Mouse (Mus musculus): ENCODE data around the gene Gsn. TPM values are rescaled to one million over a fixed set of nuclear protein-coding genes. Genes with fewer than 3 reads are reported as not detected.

The Gsn gene
- total RNA-seq, 1 experiment from 2014 or later: 179 TPM

GRCm38 (mm10) chr2:35253751-35254150 lies 2.4 kb upstream of the Gsn start:
- no peak for DNase-seq

DNA sequence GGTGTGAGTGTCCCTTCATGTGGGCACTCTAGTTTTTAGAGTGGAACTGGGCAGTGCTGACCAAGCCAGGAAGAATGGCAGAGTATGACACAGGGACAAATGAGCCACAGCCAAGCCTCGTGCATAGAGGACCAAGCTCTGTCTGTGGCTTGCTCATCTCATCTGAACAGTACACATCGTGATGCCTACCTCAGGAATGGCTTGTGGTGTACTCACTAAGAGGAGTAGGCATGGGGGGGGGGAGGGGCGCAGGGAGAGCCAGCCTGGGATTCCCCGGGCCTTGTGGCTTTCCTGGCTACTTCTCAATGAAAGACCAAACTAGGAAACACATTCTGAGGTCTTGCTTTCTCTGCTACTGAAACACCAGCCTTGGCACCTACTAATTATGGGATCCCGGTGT lies 1.2 kb upstream of the Gsn start:
- no peak for DNase-seq

- DNase-seq: no peak
These were observed 718 bp upstream of the Gsn start for GRCm38 (mm10) chr2:35255462-35255861.

DNA sequence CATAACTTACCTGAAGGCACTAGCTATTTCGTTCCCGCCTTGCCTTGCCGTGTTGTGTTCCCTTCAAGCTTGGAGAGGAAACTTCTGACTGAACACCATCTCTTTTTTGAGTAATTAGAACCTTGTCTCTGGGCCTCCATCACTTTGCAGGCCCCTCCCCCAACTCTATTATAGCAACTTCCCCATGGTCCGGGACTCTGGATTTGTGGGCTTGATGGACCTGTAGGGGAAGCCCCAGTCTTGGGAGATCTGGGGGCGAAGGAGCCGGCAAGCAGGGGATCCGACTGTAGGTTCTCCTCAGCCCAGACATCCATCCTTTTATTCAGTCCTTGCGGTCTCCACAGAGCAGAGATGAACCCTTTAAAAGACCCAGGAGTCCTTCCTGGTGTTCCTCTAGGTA lies 752 bp downstream of the Gsn start:
- DNase-seq: no peak

GRCm38 (mm10) chr2:35257886-35258285 lies 1.7 kb downstream of the Gsn start:
- no peak for DNase-seq

DNA sequence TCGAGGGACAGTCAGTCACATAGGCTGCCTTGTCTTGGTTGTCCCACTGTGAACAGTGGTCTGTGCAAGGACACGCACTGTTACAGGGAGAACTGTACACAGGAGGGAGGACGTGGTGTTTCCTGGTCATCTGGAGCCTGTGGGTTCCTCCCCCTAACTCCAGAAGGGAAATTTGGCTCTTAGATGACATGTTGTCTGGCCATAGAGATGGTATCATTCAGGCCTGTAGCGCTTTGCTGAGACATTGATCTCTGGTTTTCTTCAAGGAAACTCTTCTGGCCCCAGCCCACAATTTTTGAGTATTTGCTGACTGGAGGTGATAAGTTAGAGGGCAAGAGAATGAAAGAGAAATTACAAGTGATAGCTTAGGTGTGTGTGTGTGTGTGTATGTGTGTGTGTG lies 2.4 kb downstream of the Gsn start:
- no peak for DNase-seq

- peak; percentile 54 for DNase-seq
These were observed 3.3 kb downstream of the Gsn start for GRCm38 (mm10) chr2:35259338-35260080.

DNA sequence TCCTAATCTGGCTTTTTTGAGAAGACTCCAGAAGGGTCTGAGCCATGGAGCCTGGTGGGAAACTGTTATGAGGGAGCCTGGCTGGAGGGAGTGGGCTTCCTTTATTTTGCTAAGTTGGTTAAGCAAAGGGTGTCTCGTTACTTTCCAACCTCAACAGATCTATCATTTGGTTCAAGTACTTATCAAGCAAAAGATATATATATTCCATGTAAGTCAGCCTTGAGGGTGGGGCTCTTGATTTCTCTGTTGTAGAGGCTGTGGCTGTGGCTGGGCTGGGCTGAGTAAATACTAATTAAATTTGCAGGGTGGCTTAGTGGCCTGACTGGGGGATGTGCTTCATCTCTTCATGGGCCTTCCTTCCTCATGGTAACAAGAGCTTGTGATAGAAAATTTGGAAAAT lies 4.1 kb downstream of the Gsn start:
- no peak for DNase-seq

GRCm38 (mm10) chr2:35264095-35264494 lies 7.9 kb downstream of the Gsn start:
- no peak for DNase-seq

GRCm38 (mm10) chr2:35265296-35265695 lies 9.1 kb downstream of the Gsn start:
- peak; percentile 63 for DNase-seq

DNA sequence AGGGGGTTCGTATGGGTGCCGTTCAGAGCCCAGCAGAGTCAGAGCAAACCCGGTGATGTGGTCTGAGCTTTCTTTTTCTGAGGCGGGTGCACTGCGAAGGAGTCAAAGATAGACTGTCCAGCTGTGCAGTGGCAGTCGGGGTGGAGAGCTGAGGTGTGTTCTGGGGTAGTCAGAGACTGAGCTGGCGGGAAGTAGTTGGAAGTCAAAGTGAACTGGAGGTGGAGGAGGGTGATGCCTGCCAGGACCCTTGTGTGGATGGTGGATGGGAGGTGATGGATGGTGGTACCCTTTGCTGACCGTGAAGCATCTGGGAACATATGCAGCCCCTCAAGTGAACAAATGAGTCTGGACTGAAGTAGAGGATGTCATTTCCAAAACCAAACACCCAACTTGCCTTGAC lies 9.6 kb downstream of the Gsn start:
- no peak for DNase-seq

DNA sequence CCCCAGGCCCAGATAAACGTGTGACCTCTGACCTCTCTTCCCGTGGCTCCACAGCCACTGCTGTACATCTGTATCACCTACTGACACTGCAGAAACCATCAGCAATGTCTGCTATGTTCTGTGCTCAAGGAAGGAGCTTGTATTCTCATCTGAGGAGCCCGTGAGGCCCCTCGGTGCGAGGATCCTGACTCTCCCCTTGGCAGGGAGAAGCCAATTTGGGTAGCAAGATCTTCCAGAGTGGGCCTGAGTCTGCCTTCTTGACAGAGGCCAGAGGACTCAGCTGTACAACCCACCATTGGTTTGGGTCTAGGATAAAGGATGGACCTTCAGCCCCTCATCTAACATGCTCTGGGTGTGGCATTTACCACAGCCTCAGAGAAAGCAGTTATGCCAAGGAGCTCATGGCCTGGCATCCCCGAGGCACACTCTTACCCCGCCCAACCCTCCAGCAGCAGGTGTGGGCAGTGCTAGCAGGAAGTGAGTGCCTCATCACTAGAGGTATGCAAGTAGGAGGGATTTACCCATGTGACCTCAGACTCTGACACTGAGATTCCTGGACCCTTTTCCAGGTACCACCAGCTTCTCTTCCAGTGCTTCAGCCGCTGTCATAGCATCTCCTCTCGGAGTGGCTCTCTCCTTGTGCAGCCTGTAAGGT lies 10.2 kb downstream of the Gsn start:
- no peak for DNase-seq

DNA sequence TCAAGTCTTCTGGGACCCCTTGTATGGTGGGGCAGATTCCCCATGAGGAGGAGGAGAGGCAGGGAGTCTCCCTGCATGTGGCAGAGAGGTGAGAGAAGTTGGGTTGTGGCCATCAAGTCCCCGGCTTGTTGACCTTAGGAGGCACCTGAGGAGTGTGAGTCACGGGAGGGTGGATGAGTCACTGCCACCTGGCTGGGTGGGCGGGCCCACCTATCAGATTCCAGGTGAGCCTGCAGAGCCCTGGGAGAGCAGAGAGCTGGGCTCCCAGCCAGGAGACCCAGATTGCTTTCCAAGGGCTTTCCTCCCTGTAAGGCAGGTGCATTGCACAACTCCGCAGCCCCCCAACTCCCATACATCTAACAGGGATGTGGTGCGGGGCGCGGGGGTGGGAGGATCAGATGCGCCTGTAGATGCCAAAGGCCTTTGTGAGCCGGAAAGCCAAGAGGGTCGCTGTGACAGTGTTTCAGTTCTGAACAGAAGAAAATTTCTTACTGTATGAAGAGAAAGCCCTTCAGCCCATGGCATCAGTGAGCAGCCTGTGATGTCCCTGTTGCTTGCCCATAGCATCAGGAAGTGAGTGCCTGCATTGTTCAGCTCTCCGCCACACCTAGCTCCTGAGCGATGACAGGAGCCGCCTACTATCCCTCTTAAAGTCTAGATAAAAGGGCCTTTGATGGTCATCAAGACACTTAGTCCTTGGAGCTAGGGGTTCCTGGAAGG lies 11.1 kb downstream of the Gsn start:
- DNase-seq: no peak

GRCm38 (mm10) chr2:35267876-35268566 lies 11.8 kb downstream of the Gsn start:
- DNase-seq: no peak

DNA sequence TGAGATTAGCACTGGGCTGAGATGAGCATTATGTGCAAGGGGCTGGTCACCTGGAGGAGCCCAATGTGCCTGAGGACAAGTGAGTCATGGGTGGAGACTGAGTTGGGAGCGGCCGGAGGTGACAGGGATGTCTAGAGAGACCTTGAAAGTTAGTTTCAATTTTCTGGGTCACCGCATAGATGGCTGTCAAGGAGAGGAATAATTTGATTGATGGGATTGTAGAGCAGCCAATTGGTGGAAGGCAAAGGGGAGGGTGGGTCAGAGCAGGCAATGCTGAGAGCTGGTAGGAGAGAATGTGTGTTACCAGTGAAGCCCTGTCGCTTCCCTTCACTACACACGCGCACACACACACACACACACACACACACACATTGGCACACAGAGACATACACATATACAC lies 13.0 kb downstream of the Gsn start:
- DNase-seq: peak; percentile 65

GRCm38 (mm10) chr2:35269716-35270260 lies 13.6 kb downstream of the Gsn start:
- no peak for DNase-seq

- peak; percentile 79 for DNase-seq
These were observed 14.4 kb downstream of the Gsn start for GRCm38 (mm10) chr2:35270531-35270984.

DNA sequence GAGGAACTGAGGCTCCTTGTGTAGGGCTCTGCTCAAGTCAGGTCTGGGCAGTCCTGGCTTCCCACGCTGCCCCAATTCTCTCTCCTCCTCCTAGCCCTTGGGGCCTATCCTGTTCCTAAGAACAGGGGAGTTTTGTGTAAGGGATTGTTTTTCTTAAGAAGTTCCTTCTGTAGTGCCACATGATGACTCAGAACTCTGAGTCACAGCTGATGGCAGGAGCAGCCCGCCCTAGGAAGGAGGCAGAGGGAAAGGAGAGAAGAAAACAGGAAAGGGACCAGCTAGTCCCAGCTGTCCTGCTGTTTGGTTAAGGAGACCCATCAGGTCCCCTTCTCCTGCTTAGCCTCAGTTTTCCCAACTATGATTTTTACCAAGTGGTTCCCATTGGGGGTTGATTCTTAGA lies 15.6 kb downstream of the Gsn start:
- DNase-seq: peak; percentile 52

- no peak for DNase-seq
These were observed 16.7 kb downstream of the Gsn start for GRCm38 (mm10) chr2:35272881-35273280.

DNA sequence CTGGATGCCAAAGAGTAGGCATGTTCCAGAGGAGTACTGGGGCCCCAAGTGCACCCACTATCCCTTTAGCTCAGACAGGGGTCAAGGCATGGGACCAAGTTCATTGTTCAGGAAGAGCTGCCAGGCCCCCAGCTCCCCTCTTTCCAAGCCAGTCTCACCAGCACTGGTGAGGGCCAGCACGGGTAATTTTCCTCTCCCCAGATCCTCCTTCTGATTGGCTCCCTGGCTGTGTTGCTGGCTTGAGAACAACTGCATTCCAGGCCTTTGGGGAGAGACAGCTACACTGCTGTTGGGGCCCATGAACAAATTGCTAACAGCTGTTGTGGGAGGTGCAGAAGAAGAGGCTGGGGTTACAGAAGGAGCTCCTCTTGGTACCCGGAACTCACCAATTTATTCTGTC lies 17.4 kb downstream of the Gsn start:
- DNase-seq: peak; percentile 54

- peak; percentile 78 for DNase-seq
These were observed 21.5 kb downstream of the Gsn start for GRCm38 (mm10) chr2:35277686-35278085.

All from adrenal gland, postnatal 14 days (tissue).